Mouse (Mus musculus) CH12.LX (cell line): Measurements from ENCODE around the gene Rrad. TPM values are rescaled to one million over a fixed set of nuclear protein-coding genes. Genes with fewer than 3 reads are reported as not detected.
A peak's percentile ranks its signal among the peaks of the same experiment; 100 is the strongest.

Experiments
- DNase-seq: peaks from one replicate; pipeline ENCODE4 v3.0.0-alpha.2; 2013; ENCODE audit errors: extremely low read depth
- H3K27ac ChIP-seq: 2 replicates; pipeline ENCODE4 v1.5.1; 2012; ENCODE audit warnings: low read depth, mild to moderate bottlenecking, control low read depth, moderate library complexity; ENCODE audit not compliant: insufficient read depth
- H3K27me3 ChIP-seq: replicated peaks from 2 replicates; pipeline ENCODE3; 2012; ENCODE audit warnings: inconsistent platforms
- H3K36me3 ChIP-seq, 2 experiments: replicated peaks in 1 of 2; 2 replicates each; pipeline versions ENCODE3 to v1.6.1; 2012; ENCODE audit warnings: inconsistent platforms in 1 of 2, low read length in 1 of 2, mild to moderate bottlenecking in 1 of 2, mixed read lengths in 1 of 2, moderate library complexity in 1 of 2; ENCODE audit not compliant: control insufficient read depth in 1 of 2, insufficient read depth in 1 of 2
- H3K4me1 ChIP-seq, 2 experiments: 2 replicates each; pipeline ENCODE4 v1.6.1; 2012; ENCODE audit warnings: inconsistent platforms in 1 of 2, moderate library complexity in 1 of 2; ENCODE audit not compliant: insufficient read depth in 2 of 2, control insufficient read depth in 1 of 2
- H3K4me2 ChIP-seq: 2 replicates; pipeline ENCODE4 v1.6.1; 2012; ENCODE audit warnings: low read depth, mild to moderate bottlenecking, control low read depth; ENCODE audit not compliant: poor library complexity, insufficient read depth, severe bottlenecking
- H3K4me3 ChIP-seq, 3 experiments: fragments of 150-350 bp in 1 of 3; sonication (generic) in 1 of 3; replicated peaks in 1 of 3; 2 replicates each; pipeline versions ENCODE3 to v1.5.1; 2011 to 2012; ENCODE audit warnings: low read depth in 2 of 3, low read length in 2 of 3, mild to moderate bottlenecking in 2 of 3, moderate library complexity in 2 of 3, control low read depth in 1 of 3, improper control_type of control experiment in 1 of 3, inconsistent platforms in 1 of 3, mixed read lengths in 1 of 3; ENCODE audit not compliant: poor library complexity in 1 of 3
- H3K79me2 ChIP-seq: replicated peaks from 2 replicates; pipeline ENCODE4 v1.6.1; 2012; ENCODE audit warnings: mild to moderate bottlenecking, moderate library complexity; ENCODE audit not compliant: control insufficient read depth, poor library complexity, insufficient read depth, severe bottlenecking; ENCODE audit errors: extremely low read depth
- H3K9ac ChIP-seq: 2 replicates; pipeline ENCODE4 v1.6.1; 2012; ENCODE audit warnings: low read depth, mild to moderate bottlenecking, control low read depth, moderate library complexity; ENCODE audit not compliant: insufficient read depth
- H3K9me3 ChIP-seq: replicated peaks from 2 replicates; pipeline ENCODE3; 2012; ENCODE audit warnings: low read length, inconsistent platforms, mixed read lengths
- CHD1 ChIP-seq: IDR thresholded peaks from 2 replicates; pipeline ENCODE4 v1.6.1; 2012; ENCODE audit warnings: low read depth, low read length, improper control_type of control experiment, inconsistent platforms
- CHD2 ChIP-seq: IDR thresholded peaks from 2 replicates; pipeline ENCODE4 v1.6.1; 2011; ENCODE audit warnings: low read length, improper control_type of control experiment
- CTCF ChIP-seq, 2 experiments: IDR thresholded peaks in 1 of 2; conservative IDR thresholded peaks in 1 of 2; 2 replicates each; pipeline ENCODE4 v1.5.1; 2011 to 2012; ENCODE audit warnings: low read depth in 2 of 2, low read length in 2 of 2, improper control_type of control experiment in 1 of 2, inconsistent platforms in 1 of 2, mild to moderate bottlenecking in 1 of 2, moderate library complexity in 1 of 2
- JUND ChIP-seq: conservative IDR thresholded peaks from 2 replicates; pipeline ENCODE4 v1.6.1; 2011; ENCODE audit warnings: low read depth, low read length, improper control_type of control experiment
- KAT2A ChIP-seq: IDR thresholded peaks from 2 replicates; pipeline ENCODE4 v1.6.1; 2012; ENCODE audit warnings: low read length, improper control_type of control experiment, inconsistent platforms; ENCODE audit not compliant: insufficient replicate concordance
- MXI1 ChIP-seq: IDR thresholded peaks from 2 replicates; pipeline ENCODE4 v1.6.1; 2011; ENCODE audit warnings: mild to moderate bottlenecking, low read depth, low read length, improper control_type of control experiment
- MYC ChIP-seq: IDR thresholded peaks from 2 replicates; pipeline ENCODE4 v1.6.1; 2011; ENCODE audit warnings: low read depth, mild to moderate bottlenecking, improper control_type of control experiment, low read length
- NELFE ChIP-seq: IDR thresholded peaks from 2 replicates; pipeline ENCODE4 v1.6.1; 2011; ENCODE audit warnings: low read depth, low read length, improper control_type of control experiment
- NRF1 ChIP-seq: IDR thresholded peaks from 2 replicates; pipeline ENCODE4 v1.6.1; 2014; ENCODE audit warnings: low read depth, mild to moderate bottlenecking, inconsistent platforms, low read length, improper control_type of control experiment, moderate library complexity
- PAX5 ChIP-seq: IDR thresholded peaks from 2 replicates; pipeline ENCODE4 v1.6.1; 2012; ENCODE audit warnings: low read length, inconsistent platforms, mixed read lengths
- RCOR1 ChIP-seq: conservative IDR thresholded peaks from 2 replicates; pipeline ENCODE4 v1.6.1; 2012; ENCODE audit warnings: low read depth, mild to moderate bottlenecking, inconsistent platforms, low read length, improper control_type of control experiment
- SMC3 ChIP-seq: IDR thresholded peaks from 2 replicates; pipeline ENCODE4 v1.6.1; 2011; ENCODE audit warnings: low read depth, low read length, improper control_type of control experiment
- TBP ChIP-seq: conservative IDR thresholded peaks from 2 replicates; pipeline ENCODE4 v1.6.1; 2011; ENCODE audit warnings: low read depth, low read length, improper control_type of control experiment
- TCF12 ChIP-seq: IDR thresholded peaks from 2 replicates; pipeline ENCODE4 v1.6.1; 2014; ENCODE audit warnings: low read depth, mild to moderate bottlenecking, inconsistent platforms, low read length, improper control_type of control experiment
- UBTF ChIP-seq: IDR thresholded peaks from 2 replicates; pipeline ENCODE4 v1.6.1; 2012; ENCODE audit warnings: low read depth, mild to moderate bottlenecking, inconsistent platforms, low read length, improper control_type of control experiment, moderate library complexity
- USF1 ChIP-seq: IDR thresholded peaks from 2 replicates; pipeline ENCODE4 v1.6.1; 2014; ENCODE audit warnings: low read depth, mild to moderate bottlenecking, inconsistent platforms, low read length, improper control_type of control experiment
- ZKSCAN1 ChIP-seq: IDR thresholded peaks from 2 replicates; pipeline ENCODE4 v1.6.1; 2012; ENCODE audit warnings: low read depth, inconsistent platforms, low read length, improper control_type of control experiment, borderline replicate concordance
- ZMIZ1 ChIP-seq: IDR thresholded peaks from 2 replicates; pipeline ENCODE4 v1.6.1; 2012; ENCODE audit warnings: low read depth, mild to moderate bottlenecking, inconsistent platforms, low read length, improper control_type of control experiment
- dilution Hi-C: fragments of 300-500 bp; cut with MboI; formaldehyde crosslinking; loops from 2 replicates; pipeline ENCODE4 v1.14.3; 2020; ENCODE audit warnings: low sequenced_read_pairs; ENCODE audit not compliant: extremely low pct_unique_long_range_greater_than_20kb, extremely low pct_ligation_motif_present
- in situ Hi-C: fragments of 300-500 bp; cut with MboI; formaldehyde crosslinking; loops from 3 replicates; pipeline ENCODE4 v1.14.3; 2019; ENCODE audit warnings: low sequenced_read_pairs, low pct_ligation_motif_present, low pct_unique_long_range_greater_than_20kb, mixed read lengths
- polyA plus RNA-seq: library from polyadenylated mRNA; unstranded; fragments of >175 nt; gene quantifications from 2 replicates; pipeline ENCODE4 v1.2.1, GENCODE M21; 2012; ENCODE audit warnings: low read depth; ENCODE audit not compliant: insufficient read length
- total RNA-seq, 2 experiments: library from RNA; depleted of rRNA; stranded (reverse); fragments of 300-350 nt in 1 of 2; fragments of >200 nt in 1 of 2; gene quantifications; 2 replicates each; pipeline ENCODE4 v1.2.3; 2012 to 2014

Gene Rrad
- total and polyA plus RNA-seq, 3 experiments = 30.9 to 32.3 (median 31.7) TPM

- no peak for TF ChIP-seq MYC
Measured at GRCm38 (mm10) chr8:104631975-104632374, 848 bp upstream of the Rrad start (continued).

- peak overlapping the region; percentile 42 for H3K27ac ChIP-seq
- in situ Hi-C loops = no loop called here
- no peak for TF ChIP-seq SMC3
- peak; percentile 68; the same call in 1 of the 2 replicates for TF ChIP-seq MXI1
- TF ChIP-seq TCF12 = 0 out of 2 replicates have a peak, but pooled peaks have one; percentile 16
- peak; percentile 58; the same call in 1 of the 2 replicates for TF ChIP-seq UBTF
Measured at GRCm38 (mm10) chr8:104630574-104630973, 553 bp downstream of the Rrad start.

DNA sequence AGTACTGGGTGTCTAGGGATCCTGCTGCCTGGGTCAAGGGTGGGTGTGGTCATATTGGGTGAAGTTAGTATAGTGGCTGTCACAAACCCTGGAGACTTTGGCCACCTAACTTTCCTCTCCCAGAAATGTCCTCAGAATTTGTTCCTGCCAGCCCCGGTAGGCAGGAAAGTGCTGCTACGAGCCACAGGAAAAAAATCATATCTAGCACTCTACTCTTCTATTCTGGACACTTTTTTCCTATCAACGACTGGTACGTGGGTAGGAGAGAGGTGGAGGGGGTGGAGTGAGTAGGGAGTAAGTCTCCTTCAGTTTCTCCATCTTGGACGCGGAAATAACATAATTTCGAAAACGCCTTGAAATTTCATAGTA is 1.0 kb downstream of the Rrad start:
- peak overlapping the region; percentile 56 for H3K4me2 ChIP-seq
- H3K4me3 ChIP-seq = peak overlapping the region; percentile 79 to 87 (median 82)
- H3K36me3 ChIP-seq = peaks cover 14 to 40% of the 10 kb centered on the region in 2 experiments
- H3K9ac ChIP-seq = peak overlapping the region; percentile 71; the same call in 1 of the 2 replicates
- in situ Hi-C loops = no loop called here
- H3K4me1 ChIP-seq = peaks cover 13 to 40% of the 10 kb centered on the region in 2 experiments
- H3K79me2 ChIP-seq = no peaks in the 10 kb centered on the region
- TF ChIP-seq JUND (no peak), CTCF (conservative IDR thresholded peaks at IDR 0.05 in 1 of 2, IDR thresholded peaks at IDR 0.05 in 1 of 2; ENCODE audit: low read depth in 2 of 2, low read length in 2 of 2) (no peak), KAT2A (no peak), ZKSCAN1 (no peak), CHD2 (no peak), NRF1 (no peak), ZMIZ1 (no peak), USF1 (no peak), PAX5 (no peak), CHD1 (no peak), TBP (no peak), RCOR1 (no peak), NELFE (no peak)
- no peak overlapping the region for H3K27ac ChIP-seq
- dilution Hi-C loops = no loop called here
- no peaks in the 10 kb centered on the region for H3K27me3 ChIP-seq
- H3K9me3 ChIP-seq = no peaks in the 10 kb centered on the region
- no peak for DNase-seq

More at GRCm38 (mm10) chr8:104630574-104630973, 553 bp downstream of the Rrad start:
- dilution Hi-C loops = no loop called here
- Histone ChIP-seq H3K9ac (peak overlapping the region; percentile 71), H3K4me1 (peaks cover 13 to 38% of the 10 kb centered on the region in 2 experiments), H3K27me3 (no peaks in the 10 kb centered on the region), H3K4me3 (peak overlapping the region; percentile 79 to 87 (median 82)), H3K79me2 (no peaks in the 10 kb centered on the region), H3K36me3 (peaks cover 17 to 45% of the 10 kb centered on the region in 2 experiments), H3K4me2 (peak overlapping the region; percentile 56), H3K9me3 (no peaks in the 10 kb centered on the region)
- no peak for DNase-seq
